Mouse (Mus musculus): ENCODE results near the gene Phlda2. TPM values are rescaled to one million over a fixed set of nuclear protein-coding genes. Genes with fewer than 3 reads are reported as not detected.

The Phlda2 gene
- total and polyA plus RNA-seq, 3 experiments, result not detected

- no peak for DNase-seq (ENCODE audit: extremely low read depth)
- Histone ChIP-seq H3K9me3 (replicated peaks; ENCODE audit: low read length) (no peaks in the 10 kb centered on the region), H3K36me3 (replicated peaks in 1 of 2; ENCODE audit: control insufficient read depth in 1 of 2, insufficient read depth in 1 of 2, low read length in 1 of 2) (peaks cover 29 to 44% of the 10 kb centered on the region in 2 experiments), H3K4me3 (replicated peaks in 1 of 3; ENCODE audit: low read depth in 2 of 3, low read length in 2 of 3, poor library complexity in 1 of 3) (no peak overlapping the region), H3K79me2 (replicated peaks; ENCODE audit: control insufficient read depth, extremely low read depth, insufficient read depth, poor library complexity, severe bottlenecking) (no peaks in the 10 kb centered on the region), H3K27me3 (replicated peaks) (peaks cover 2% of the 10 kb centered on the region), H3K9ac (ENCODE audit: insufficient read depth, low read depth) (no peak overlapping the region), H3K27ac (ENCODE audit: insufficient read depth, low read depth) (no peak overlapping the region), H3K4me2 (ENCODE audit: insufficient read depth, low read depth, poor library complexity, severe bottlenecking) (no peak overlapping the region), H3K4me1 (ENCODE audit: control insufficient read depth in 1 of 2, insufficient read depth in 2 of 2) (no peaks in the 10 kb centered on the region)
- TF ChIP-seq GABPA (IDR thresholded peaks at IDR 0.05; ENCODE audit: insufficient replicate concordance, low read depth, low read length) (no peak), JUND (conservative IDR thresholded peaks at IDR 0.05; ENCODE audit: low read depth, low read length) (no peak), KAT2A (IDR thresholded peaks at IDR 0.05; ENCODE audit: insufficient replicate concordance, low read length) (no peak), SMC3 (IDR thresholded peaks at IDR 0.05; ENCODE audit: low read depth, low read length) (no peak), MXI1 (IDR thresholded peaks at IDR 0.05; ENCODE audit: low read depth, low read length) (no peak), RAD21 (IDR thresholded peaks at IDR 0.05; ENCODE audit: low read depth, low read length) (no peak), MEF2A (IDR thresholded peaks at IDR 0.05; ENCODE audit: borderline replicate concordance, low read depth, low read length) (no peak), CHD1 (IDR thresholded peaks at IDR 0.05; ENCODE audit: low read depth, low read length) (no peak), CHD2 (IDR thresholded peaks at IDR 0.05; ENCODE audit: low read length) (no peak), ELF1 (IDR thresholded peaks at IDR 0.05; ENCODE audit: low read depth, low read length) (no peak), HCFC1 (IDR thresholded peaks at IDR 0.05; ENCODE audit: low read depth, low read length) (no peak), ZC3H11A (IDR thresholded peaks at IDR 0.05; ENCODE audit: low read depth, low read length) (no peak), ZNF384 (IDR thresholded peaks at IDR 0.05; ENCODE audit: low read depth, low read length) (no peak), NELFE (IDR thresholded peaks at IDR 0.05; ENCODE audit: low read depth, low read length) (no peak), MAX (IDR thresholded peaks at IDR 0.05; ENCODE audit: low read length) (no peak), ZKSCAN1 (IDR thresholded peaks at IDR 0.05; ENCODE audit: borderline replicate concordance, low read depth, low read length) (no peak), JUN (IDR thresholded peaks at IDR 0.05; ENCODE audit: insufficient read depth, low read depth, low read length) (no peak), TCF12 (IDR thresholded peaks at IDR 0.05; ENCODE audit: low read depth, low read length) (no peak), CTCF (conservative IDR thresholded peaks at IDR 0.05 in 1 of 2, IDR thresholded peaks at IDR 0.05 in 1 of 2; ENCODE audit: low read depth in 2 of 2, low read length in 2 of 2) (no peak)
- dilution Hi-C loops (cut with MboI; ENCODE audit: extremely low pct_ligation_motif_present, extremely low pct_unique_long_range_greater_than_20kb, low sequenced_read_pairs), result no loop called here
- in situ Hi-C loops (cut with MboI; ENCODE audit: low pct_ligation_motif_present, low pct_unique_long_range_greater_than_20kb, low sequenced_read_pairs), result no loop called here
Observed at GRCm38 (mm10) chr7:143511335-143511712, 8.4 kb upstream of the Phlda2 start.

DNA sequence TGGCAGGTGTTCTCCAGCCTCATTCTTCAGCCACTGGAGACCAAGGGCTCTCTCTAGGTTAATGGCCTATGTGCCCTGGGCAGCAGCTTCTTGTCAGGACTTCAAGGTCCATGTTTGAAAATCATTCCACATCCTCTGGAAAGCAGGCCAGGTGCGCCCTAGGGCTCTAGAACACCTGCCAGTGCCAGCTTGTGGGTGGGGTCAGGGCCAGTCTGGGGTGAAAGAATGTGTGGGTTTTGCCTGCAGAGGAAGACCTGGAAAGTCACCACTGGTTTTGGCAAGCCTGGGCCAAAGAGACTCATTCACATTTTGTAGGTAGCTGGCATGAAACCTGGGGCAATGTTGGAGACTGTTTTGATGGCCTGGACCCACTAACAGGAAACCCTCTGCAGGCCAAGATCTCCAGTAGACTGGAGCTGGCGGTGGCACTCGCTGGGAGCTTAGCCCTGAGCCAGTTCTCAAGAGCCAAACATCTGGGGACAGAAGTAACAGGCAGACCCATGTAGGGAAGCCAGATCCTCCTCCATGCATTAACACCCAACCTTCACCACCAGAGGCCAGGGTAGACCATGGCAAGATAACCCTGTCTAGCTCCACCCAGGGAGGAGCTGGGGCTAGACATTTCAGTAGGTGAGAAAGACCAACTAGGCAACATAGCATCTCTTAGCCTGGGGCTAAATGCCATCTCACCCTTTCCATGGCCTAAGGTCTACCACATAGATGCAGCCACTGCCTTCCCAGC, 7.8 kb upstream of the Phlda2 start:
- Histone ChIP-seq H3K27me3 (replicated peaks) (peaks cover 2% of the 10 kb centered on the region), H3K36me3 (replicated peaks in 1 of 2; ENCODE audit: control insufficient read depth in 1 of 2, insufficient read depth in 1 of 2, low read length in 1 of 2) (peaks cover 25 to 39% of the 10 kb centered on the region in 2 experiments), H3K9me3 (replicated peaks; ENCODE audit: low read length) (no peaks in the 10 kb centered on the region), H3K4me3 (replicated peaks in 1 of 3; ENCODE audit: low read depth in 2 of 3, low read length in 2 of 3, poor library complexity in 1 of 3) (no peak overlapping the region), H3K4me1 (ENCODE audit: control insufficient read depth in 1 of 2, insufficient read depth in 2 of 2) (no peaks in the 10 kb centered on the region), H3K9ac (ENCODE audit: insufficient read depth, low read depth) (no peak overlapping the region), H3K4me2 (ENCODE audit: insufficient read depth, low read depth, poor library complexity, severe bottlenecking) (no peak overlapping the region), H3K27ac (ENCODE audit: insufficient read depth, low read depth) (no peak overlapping the region), H3K79me2 (replicated peaks; ENCODE audit: control insufficient read depth, extremely low read depth, insufficient read depth, poor library complexity, severe bottlenecking) (no peaks in the 10 kb centered on the region)
- TF ChIP-seq ETS1 (conservative IDR thresholded peaks at IDR 0.05; ENCODE audit: low read depth, low read length), result no peak
- peak; percentile 1 for TF ChIP-seq RAD21 (IDR thresholded peaks at IDR 0.05; ENCODE audit: low read depth, low read length)
- TF ChIP-seq IRF4 (IDR thresholded peaks at IDR 0.05; ENCODE audit: low read depth, low read length), result no peak
- TF ChIP-seq USF2 (conservative IDR thresholded peaks at IDR 0.05; ENCODE audit: low read depth, low read length), result no peak
- in situ Hi-C loops (cut with MboI; ENCODE audit: low pct_ligation_motif_present, low pct_unique_long_range_greater_than_20kb, low sequenced_read_pairs) (no loop called here), dilution Hi-C loops (cut with MboI; ENCODE audit: extremely low pct_ligation_motif_present, extremely low pct_unique_long_range_greater_than_20kb, low sequenced_read_pairs) (no loop called here)
- no peak for DNase-seq (ENCODE audit: extremely low read depth)

All from CH12.LX (cell line).